Mouse (Mus musculus) limb, embryonic 15.5 days (tissue): ENCODE data around the gene Acacb. TPM values are rescaled to one million over a fixed set of nuclear protein-coding genes. Genes with fewer than 3 reads are reported as not detected.

Experiments
- ATAC-seq: fragments of 200-750 bp; cut with Nextera tagmentation; 2 replicates; pipeline ENCODE4 v1.8.0; 2017; ENCODE audit warnings: low read depth, moderate TSS enrichment; ENCODE audit not compliant: insufficient number of reproducible peaks, low FRiP score, low TSS enrichment
- H3K27ac ChIP-seq: fragments of 300-500 bp; sonication (generic); 2 replicates; pipeline ENCODE4 v1.5.1; 2015; ENCODE audit warnings: moderate library complexity, mild to moderate bottlenecking, inconsistent platforms
- H3K27me3 ChIP-seq: fragments of 300-500 bp; sonication (generic); 2 replicates; pipeline ENCODE4 v1.6.1; 2015; ENCODE audit warnings: inconsistent platforms
- H3K36me3 ChIP-seq: fragments of 300-500 bp; sonication (generic); 2 replicates; pipeline ENCODE4 v1.6.1; 2015; ENCODE audit warnings: inconsistent platforms
- H3K4me1 ChIP-seq: fragments of 300-500 bp; sonication (generic); 2 replicates; pipeline ENCODE4 v1.6.1; 2015; ENCODE audit warnings: inconsistent platforms
- H3K4me2 ChIP-seq: fragments of 300-500 bp; sonication (generic); 2 replicates; pipeline ENCODE4 v1.6.1; 2015; ENCODE audit warnings: mild to moderate bottlenecking, inconsistent platforms
- H3K4me3 ChIP-seq: fragments of 300-500 bp; sonication (generic); 2 replicates; pipeline ENCODE4 v1.5.1; 2015; ENCODE audit warnings: mild to moderate bottlenecking, inconsistent platforms
- H3K9ac ChIP-seq: fragments of 300-500 bp; sonication (generic); 2 replicates; pipeline ENCODE4 v1.6.1; 2015; ENCODE audit warnings: inconsistent platforms
- H3K9me3 ChIP-seq: fragments of 300-500 bp; sonication (generic); 2 replicates; pipeline ENCODE4 v1.6.1; 2016; ENCODE audit warnings: inconsistent platforms
- WGBS: fragments of 180-500 bp; shearing (Covaris S2); methylation state at CpG from one replicate; pipeline ENCODE4 v1.1.7; 2015; 5-methylcytosine and 5-hydroxymethylcytosine counted together
- polyA plus RNA-seq: library from polyadenylated mRNA; unstranded; fragments of >200 nt; fragmentation: Nextera tagmentation; extraction: Ambion mirVana; gene quantifications from 2 replicates; pipeline ENCODE4 v1.2.1, GENCODE M21; 2015

Gene Acacb
- polyA plus RNA-seq, 1 experiment from 2014 or later = 1.7 TPM

GRCm38 (mm10) chr5:114163117-114163696 lies 16.9 kb downstream of the Acacb start:
- H3K9me3 ChIP-seq = no peaks in the 10 kb centered on the region
- ATAC-seq = no peak
- H3K9ac ChIP-seq = no peak overlapping the region
- no peaks in the 10 kb centered on the region for H3K36me3 ChIP-seq
- no peak overlapping the region for H3K27ac ChIP-seq
- H3K4me2 ChIP-seq = no peak overlapping the region
- H3K4me3 ChIP-seq = no peak overlapping the region
- no peaks in the 10 kb centered on the region for H3K4me1 ChIP-seq
- WGBS = 65% methylated on average over 6 of the region's 6 CpGs
- H3K27me3 ChIP-seq = no peaks in the 10 kb centered on the region

DNA sequence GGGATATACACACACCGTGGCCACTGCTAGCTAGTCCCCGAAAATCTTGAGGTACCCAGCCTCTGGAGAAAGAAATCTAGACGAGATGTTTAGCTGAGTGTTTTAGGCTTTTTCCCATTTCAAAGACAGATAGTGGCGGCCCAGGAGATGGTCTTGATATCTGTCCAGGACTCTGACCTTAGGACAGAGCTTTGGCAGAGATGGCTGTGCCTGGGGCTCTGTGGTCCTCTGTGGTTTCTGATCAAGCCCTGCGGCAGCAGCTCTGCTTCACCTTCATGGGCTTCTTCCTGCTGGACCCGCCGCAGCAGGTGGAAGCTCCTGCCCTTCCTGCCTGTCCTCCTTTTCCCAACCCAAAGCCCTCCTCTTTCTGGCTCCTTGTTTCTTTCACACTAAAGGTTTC lies 24.0 kb downstream of the Acacb start:
- H3K9me3 ChIP-seq = no peaks in the 10 kb centered on the region
- H3K27ac ChIP-seq = no peak overlapping the region
- no peaks in the 10 kb centered on the region for H3K36me3 ChIP-seq
- WGBS = 76% methylated on average over 7 of the region's 7 CpGs
- H3K9ac ChIP-seq = no peak overlapping the region
- no peak for ATAC-seq
- no peak overlapping the region for H3K4me2 ChIP-seq
- H3K27me3 ChIP-seq = no peaks in the 10 kb centered on the region
- H3K4me3 ChIP-seq = no peak overlapping the region
- H3K4me1 ChIP-seq = peaks cover 5% of the 10 kb centered on the region; the same call in 1 of the 2 replicates

DNA sequence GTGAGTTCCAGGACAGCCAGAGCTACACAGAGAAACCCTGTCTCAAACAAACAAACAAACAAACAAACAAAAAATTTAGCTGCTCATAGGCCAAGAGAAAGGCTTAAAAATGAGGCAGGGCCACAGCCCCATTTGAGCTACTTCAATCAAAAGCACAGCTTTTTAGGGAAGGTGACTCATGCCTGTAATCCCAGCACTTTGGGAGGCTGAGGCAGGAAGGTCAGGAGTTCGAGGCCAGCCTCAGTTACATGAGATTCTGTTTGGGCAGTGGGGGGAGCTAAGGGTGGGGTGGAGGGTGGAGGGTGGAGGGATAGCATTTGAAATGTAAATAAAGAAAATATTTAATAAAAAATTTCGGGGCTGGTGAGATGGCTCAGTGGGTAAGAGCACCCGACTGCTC lies 26.6 kb downstream of the Acacb start:
- H3K27me3 ChIP-seq = no peaks in the 10 kb centered on the region
- no peaks in the 10 kb centered on the region for H3K36me3 ChIP-seq
- H3K9me3 ChIP-seq = no peaks in the 10 kb centered on the region
- H3K4me3 ChIP-seq = no peak overlapping the region
- no peak overlapping the region for H3K4me2 ChIP-seq
- no peak overlapping the region for H3K27ac ChIP-seq
- WGBS = 87% methylated on average over 3 of the region's 3 CpGs
- no peak overlapping the region for H3K9ac ChIP-seq
- ATAC-seq = no peak
- peaks cover 18% of the 10 kb centered on the region for H3K4me1 ChIP-seq

- no peaks in the 10 kb centered on the region for H3K27me3 ChIP-seq
- WGBS = 71% methylated on average over 7 of the region's 7 CpGs
- H3K4me3 ChIP-seq = no peak overlapping the region
- H3K36me3 ChIP-seq = no peaks in the 10 kb centered on the region
- no peak for ATAC-seq
- H3K9me3 ChIP-seq = no peaks in the 10 kb centered on the region
- H3K4me2 ChIP-seq = no peak overlapping the region
- peaks cover 18% of the 10 kb centered on the region for H3K4me1 ChIP-seq
- H3K27ac ChIP-seq = no peak overlapping the region
- H3K9ac ChIP-seq = no peak overlapping the region
These were observed 27.1 kb downstream of the Acacb start for GRCm38 (mm10) chr5:114173458-114173857.

DNA sequence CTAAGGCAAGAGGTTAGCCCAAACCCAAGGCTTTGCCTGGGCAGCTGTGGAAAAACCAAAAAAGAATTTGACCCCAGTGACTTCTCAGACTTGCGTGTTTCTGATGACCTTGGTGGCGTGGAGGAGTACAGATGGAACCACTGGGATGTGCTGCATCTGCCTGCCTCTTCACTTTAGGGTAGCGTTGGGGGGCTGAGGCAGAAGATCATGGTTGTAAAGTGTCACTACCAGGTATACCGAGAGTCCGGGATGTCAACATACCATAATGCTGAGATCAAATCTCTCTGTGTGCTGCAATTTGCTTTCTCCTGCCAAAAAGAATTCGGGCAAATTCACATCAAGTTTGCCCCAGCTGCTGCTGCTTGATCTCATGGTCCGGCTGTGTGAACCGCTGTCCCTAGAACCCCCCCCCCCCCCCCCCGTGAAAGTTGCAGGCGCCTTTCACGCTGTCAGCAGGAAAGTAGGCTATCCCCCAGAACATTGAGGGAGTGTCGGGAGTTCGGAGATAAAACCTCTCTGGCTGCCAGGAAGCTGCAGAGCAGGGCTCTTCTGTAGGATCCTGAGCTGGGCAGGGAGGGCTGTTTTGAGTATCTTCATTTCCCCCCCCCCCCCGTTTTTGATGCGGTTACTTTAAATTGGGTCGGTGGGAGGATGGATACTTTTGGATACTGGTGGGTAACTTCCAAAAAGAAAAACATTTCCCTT lies 27.7 kb downstream of the Acacb start:
- no peak overlapping the region for H3K9ac ChIP-seq
- no peaks in the 10 kb centered on the region for H3K27me3 ChIP-seq
- no peak overlapping the region; the same call in 1 of the 2 replicates for H3K4me3 ChIP-seq
- H3K27ac ChIP-seq = no peak overlapping the region
- no peak for ATAC-seq
- H3K9me3 ChIP-seq = no peaks in the 10 kb centered on the region
- peaks cover 18% of the 10 kb centered on the region for H3K4me1 ChIP-seq
- no peaks in the 10 kb centered on the region for H3K36me3 ChIP-seq
- 22% methylated on average over 16 of the region's 16 CpGs for WGBS
- H3K4me2 ChIP-seq = peak overlapping the region; percentile 29

DNA sequence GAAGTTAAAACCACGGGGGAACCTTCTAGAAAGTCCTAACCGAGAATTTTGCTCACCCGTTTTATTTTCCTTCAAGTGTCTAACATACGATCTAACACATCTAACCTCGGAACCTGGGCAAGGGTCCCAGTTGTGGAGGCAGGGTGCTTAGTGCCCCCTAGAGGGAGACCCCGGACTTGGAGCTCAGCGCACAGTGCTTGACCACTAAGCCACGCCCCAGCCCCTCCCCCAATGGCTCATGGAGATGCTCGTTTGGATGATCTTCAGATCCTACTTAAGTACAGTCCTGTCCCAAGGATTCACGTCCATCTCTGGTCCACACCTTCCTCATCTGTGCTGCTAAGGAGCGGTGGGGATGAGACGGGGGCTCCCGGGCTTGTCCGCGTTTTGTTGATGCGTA lies 28.3 kb downstream of the Acacb start:
- H3K4me3 ChIP-seq = peak overlapping the region; percentile 5; the same call in 1 of the 2 replicates
- ATAC-seq = no peak

GRCm38 (mm10) chr5:114175596-114176171 lies 29.3 kb downstream of the Acacb start:
- Histone ChIP-seq H3K27ac (peak overlapping the region; percentile 61; the same call in 1 of the 2 replicates), H3K9ac (peak overlapping the region; percentile 44), H3K9me3 (no peaks in the 10 kb centered on the region), H3K27me3 (no peaks in the 10 kb centered on the region), H3K4me1 (peaks cover 18% of the 10 kb centered on the region), H3K36me3 (no peaks in the 10 kb centered on the region), H3K4me2 (peak overlapping the region; percentile 92), H3K4me3 (peak overlapping the region; percentile 57)
- peak; percentile 94 for ATAC-seq
- WGBS = 1% methylated on average over 26 of the region's 26 CpGs

More for the DNA sequence above, 28.3 kb downstream of the Acacb start:
- 13% methylated on average over 16 of the region's 16 CpGs for WGBS
- Histone ChIP-seq H3K27me3 (no peaks in the 10 kb centered on the region), H3K27ac (no peak overlapping the region), H3K9me3 (no peaks in the 10 kb centered on the region), H3K9ac (no peak overlapping the region), H3K36me3 (no peaks in the 10 kb centered on the region), H3K4me2 (peak overlapping the region; percentile 29), H3K4me1 (peaks cover 18% of the 10 kb centered on the region)

DNA sequence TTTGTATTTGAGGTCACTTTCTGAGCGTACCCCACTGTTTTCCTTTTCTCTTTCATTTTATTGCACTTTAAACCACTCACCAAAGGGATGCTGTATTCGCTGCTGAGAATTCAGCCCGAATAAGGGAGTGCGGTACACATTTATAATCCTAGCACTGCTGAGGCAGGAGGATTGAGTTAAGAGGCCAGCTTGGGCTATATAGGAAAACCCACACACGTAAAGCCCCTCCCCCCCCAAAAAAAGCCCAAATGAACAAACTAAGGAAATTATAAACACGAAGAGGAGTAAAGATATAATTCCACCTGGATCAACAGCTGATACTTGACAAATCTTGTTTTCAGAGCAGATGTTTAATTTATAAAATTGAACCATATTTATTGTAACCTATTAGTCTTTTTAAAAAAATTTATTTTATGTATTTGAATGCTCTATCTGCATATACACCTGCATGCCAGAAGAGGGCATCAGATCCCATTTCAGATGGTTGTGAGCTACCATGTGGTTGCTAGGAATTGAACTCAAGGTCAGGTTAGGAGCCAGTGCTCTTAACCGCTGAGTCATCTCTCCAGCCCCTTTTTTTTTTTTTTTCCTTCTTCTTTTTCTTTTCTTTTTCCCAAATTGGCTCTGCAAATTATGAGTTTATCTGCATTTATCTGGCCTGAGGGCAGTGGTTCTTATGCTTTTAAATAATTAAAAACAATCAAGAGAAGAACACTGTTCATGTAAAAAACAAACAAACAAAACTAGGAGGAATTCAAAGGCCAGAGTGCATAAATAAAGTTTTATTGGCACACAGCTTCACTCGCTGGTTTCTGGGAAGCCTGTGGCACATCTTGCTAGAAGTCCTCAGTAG lies 30.4 kb downstream of the Acacb start:
- Histone ChIP-seq H3K4me2 (peak overlapping the region; percentile 92), H3K9me3 (no peaks in the 10 kb centered on the region), H3K9ac (no peak overlapping the region), H3K4me3 (peak overlapping the region; percentile 57), H3K4me1 (peaks cover 18% of the 10 kb centered on the region), H3K27me3 (no peaks in the 10 kb centered on the region), H3K27ac (no peak overlapping the region), H3K36me3 (no peaks in the 10 kb centered on the region)
- 46% methylated on average over 8 of the region's 8 CpGs for WGBS
- ATAC-seq = no peak

DNA sequence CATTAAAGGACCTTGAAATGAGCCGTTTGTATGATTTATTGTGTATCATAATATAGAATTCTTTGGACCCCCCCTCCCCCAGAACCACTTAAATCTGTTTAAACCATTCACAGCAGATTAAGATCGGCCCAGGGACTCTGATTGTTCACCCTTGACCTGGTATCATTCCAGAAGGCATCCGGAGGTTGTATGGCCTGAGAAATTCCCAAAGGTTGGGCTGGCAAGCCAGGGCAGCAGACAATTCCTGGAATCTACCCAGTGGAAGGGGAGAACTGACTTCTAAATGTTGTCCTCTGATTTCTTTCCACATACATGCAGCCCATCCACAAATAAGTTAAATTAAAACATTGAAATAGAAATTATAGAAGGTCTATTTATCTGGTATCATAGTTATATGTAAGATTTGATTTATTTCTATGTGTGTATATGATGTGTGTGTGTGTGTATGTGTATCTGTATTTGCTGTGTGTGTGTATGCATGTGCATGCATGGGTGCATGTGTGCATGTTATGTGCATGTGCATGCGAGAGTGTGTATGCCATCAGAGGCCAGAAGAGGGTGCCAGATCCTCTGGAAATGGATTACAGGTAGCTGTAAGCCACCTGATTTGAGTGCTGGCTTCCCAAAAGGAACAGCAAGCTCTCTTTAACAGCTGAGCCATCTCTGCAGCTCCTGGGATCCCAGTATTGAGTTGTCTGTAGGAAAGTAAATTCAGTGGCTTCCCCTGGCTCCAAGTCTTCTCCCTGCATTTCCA lies 31.8 kb downstream of the Acacb start:
- no peak for ATAC-seq
- Histone ChIP-seq H3K9me3 (no peaks in the 10 kb centered on the region), H3K9ac (no peak overlapping the region), H3K4me2 (no peak overlapping the region), H3K27ac (no peak overlapping the region), H3K27me3 (no peaks in the 10 kb centered on the region), H3K36me3 (no peaks in the 10 kb centered on the region), H3K4me1 (peaks cover 18% of the 10 kb centered on the region), H3K4me3 (no peak overlapping the region)
- WGBS = 79% methylated on average over 4 of the region's 4 CpGs

DNA sequence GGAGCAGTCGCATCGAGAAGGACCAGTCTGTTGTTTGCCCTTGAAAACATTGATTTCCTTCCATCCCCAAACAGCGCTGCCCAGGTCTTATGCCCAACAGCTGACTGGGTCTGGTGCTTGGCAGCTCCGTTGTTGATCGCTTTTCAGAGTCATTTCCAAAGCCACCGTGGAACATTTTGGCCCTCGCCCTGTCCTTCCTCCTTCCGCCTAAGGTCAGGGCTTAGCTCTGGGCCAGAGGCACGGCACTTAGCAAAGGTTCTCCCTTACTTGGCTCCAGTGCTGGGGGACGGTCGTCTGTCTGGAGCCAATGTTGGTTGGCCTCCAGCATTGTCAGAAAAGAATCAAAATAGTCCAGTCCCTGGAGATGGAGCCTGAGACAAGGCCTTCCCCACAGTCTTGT lies 33.2 kb downstream of the Acacb start:
- Histone ChIP-seq H3K9ac (no peak overlapping the region), H3K4me2 (no peak overlapping the region), H3K27me3 (no peaks in the 10 kb centered on the region), H3K4me1 (peaks cover 16% of the 10 kb centered on the region), H3K4me3 (no peak overlapping the region), H3K27ac (no peak overlapping the region), H3K9me3 (no peaks in the 10 kb centered on the region), H3K36me3 (no peaks in the 10 kb centered on the region)
- ATAC-seq = no peak
- 84% methylated on average over 11 of the region's 11 CpGs for WGBS

DNA sequence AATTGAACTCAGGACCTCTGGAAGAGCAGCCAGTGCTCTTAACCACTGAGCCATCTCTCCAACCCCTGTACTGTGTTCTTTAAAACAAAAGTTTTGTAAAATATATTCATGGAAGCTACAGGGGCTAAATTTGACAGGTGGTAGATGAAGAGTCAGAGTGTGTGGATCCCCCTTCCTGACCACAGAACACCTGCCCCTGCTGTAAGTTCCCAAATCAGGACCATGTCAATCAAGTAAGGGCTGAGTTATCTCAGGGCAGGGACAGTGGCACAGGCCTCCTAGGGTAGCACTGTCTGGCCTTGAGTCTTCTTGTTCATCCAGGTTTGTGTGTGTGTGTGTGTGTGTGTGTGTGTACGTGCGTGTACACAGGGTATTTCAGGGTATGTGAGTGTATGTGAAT lies 37.2 kb downstream of the Acacb start:
- H3K27me3 ChIP-seq = no peaks in the 10 kb centered on the region
- 97% methylated on average over 2 of the region's 2 CpGs for WGBS
- ATAC-seq = no peak

More for the DNA sequence above, 37.2 kb downstream of the Acacb start:
- H3K9me3 ChIP-seq = no peaks in the 10 kb centered on the region
- H3K27ac ChIP-seq = no peak overlapping the region
- H3K36me3 ChIP-seq = no peaks in the 10 kb centered on the region
- no peak overlapping the region for H3K4me3 ChIP-seq
- H3K4me2 ChIP-seq = no peak overlapping the region
- no peaks in the 10 kb centered on the region for H3K4me1 ChIP-seq
- H3K9ac ChIP-seq = no peak overlapping the region
